Mouse (Mus musculus): ENCODE data around the gene Cenpm.

- TF ChIP-seq CTCF (IDR thresholded peaks at IDR 0.05; ENCODE audit: low read depth) (peak; percentile 19; the same call in 1 of the 2 replicates), EP300 (IDR thresholded peaks at IDR 0.05; ENCODE audit: low read depth) (no peak)
Measured at GRCm38 (mm10) chr15:82217039-82217438, 27.5 kb downstream of the Cenpm start.

All from liver, postnatal 0 days (tissue).